Comparison of ENCODE assay signal across 24 mouse cellular contexts in the genomic region with DNA sequence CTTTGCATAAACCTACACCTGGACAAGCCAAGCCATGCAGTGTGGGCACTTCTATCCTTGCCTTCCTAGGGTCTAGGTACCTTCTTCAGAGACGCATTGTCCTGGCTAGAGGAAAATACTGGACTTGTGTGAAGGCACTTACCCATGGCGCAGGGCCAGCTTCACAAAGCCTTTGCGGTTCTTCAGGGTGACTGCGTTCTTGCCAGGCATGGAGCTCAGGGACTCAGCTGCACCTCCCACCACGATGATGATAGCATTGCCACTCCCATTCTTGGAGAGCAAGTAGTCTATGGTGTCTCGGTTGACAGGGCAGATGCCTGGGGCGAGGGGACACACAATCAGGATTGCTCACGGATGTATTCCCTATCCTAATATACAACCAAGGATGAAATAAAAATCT. TPM values are rescaled to one million over a fixed set of nuclear protein-coding genes. Genes with fewer than 3 reads are reported as not detected.
DNase-seq lines count a peak whose midpoint lies in the region; ATAC-seq and TF ChIP-seq lines count a peak whose summit lies in the region.
"Had no signal": no experiment of that assay in that cellular context is flagged by ENCODE, and none has a peak within 500 bp of the region (broad histone marks: within the 10 kb centered on the region; RNA-seq: fewer than 3 reads in every experiment).

No protein-coding gene starts in this region.

- ATAC-seq in liver, embryonic 12.5 days: no peak
- ATAC-seq: forebrain, embryonic 14.5 days; forebrain, embryonic 16.5 days had no signal

- H3K79me2 ChIP-seq in heart, adult 2 months (replicated peaks; ENCODE audit: control insufficient read depth, insufficient read depth, low read length): no peaks in the 10 kb centered on the region
- H3K79me2 ChIP-seq in liver, adult 2 months (ENCODE audit: control insufficient read depth, insufficient read depth, low read length): no peaks in the 10 kb centered on the region

- TF ChIP-seq CTCF in heart, adult 2 months (IDR thresholded peaks at IDR 0.05): no peak
- no peak for TF ChIP-seq CTCF in liver, adult 2 months (IDR thresholded peaks at IDR 0.05; ENCODE audit: low read depth, low read length)
- TF ChIP-seq CTCF in small intestine, adult 2 months (IDR thresholded peaks at IDR 0.05; ENCODE audit: extremely low read depth, insufficient read length, insufficient replicate concordance, low read depth, low read length): no peak

- H3K27me3 ChIP-seq in heart, adult 2 months (ENCODE audit: control insufficient read depth, insufficient read depth, low read length): no peaks in the 10 kb centered on the region
- no peaks in the 10 kb centered on the region for H3K27me3 ChIP-seq in liver, adult 2 months (ENCODE audit: control insufficient read depth, insufficient read depth, low read length)
- no peaks in the 10 kb centered on the region for H3K27me3 ChIP-seq in liver, embryonic 12.5 days (replicated peaks)
- H3K27me3 ChIP-seq in small intestine, adult 2 months (ENCODE audit: control insufficient read depth, insufficient read depth, low read length): no peaks in the 10 kb centered on the region
- H3K27me3 ChIP-seq: embryonic facial prominence, embryonic 13.5 days; embryonic facial prominence, embryonic 15.5 days; forebrain, embryonic 12.5 days had no signal

- intact Hi-C loops in heart, adult 2 months (cut with DNase I): no loop called here
- intact Hi-C loops in heart, postnatal 36 days (cut with DNase I): no loop called here

- H3K9ac ChIP-seq in heart, adult 2 months (ENCODE audit: low read depth, low read length): no peak overlapping the region
- peak overlapping the region; percentile 23 for H3K9ac ChIP-seq in liver, adult 2 months (ENCODE audit: low read depth, low read length)
- no peak overlapping the region for H3K9ac ChIP-seq in liver, embryonic 12.5 days
- H3K9ac ChIP-seq: embryonic facial prominence, embryonic 13.5 days; embryonic facial prominence, embryonic 15.5 days; forebrain, embryonic 12.5 days had no signal

- H3K4me3 ChIP-seq in heart, adult 2 months: no peak overlapping the region
- no peak overlapping the region for H3K4me3 ChIP-seq in liver, adult 2 months (ENCODE audit: insufficient read depth, low read depth, low read length)
- no peak overlapping the region for H3K4me3 ChIP-seq in liver, embryonic 12.5 days
- no peak overlapping the region for H3K4me3 ChIP-seq in brown adipose tissue, adult 24 weeks (ENCODE audit: insufficient read depth, low read depth, low read length)
- H3K4me3 ChIP-seq in small intestine, adult 2 months (ENCODE audit: low read depth, low read length): no peak overlapping the region
- H3K4me3 ChIP-seq: embryonic facial prominence, embryonic 13.5 days; embryonic facial prominence, embryonic 15.5 days; erythroblast, embryonic 14.5 days; forebrain, embryonic 10.5 days; forebrain, embryonic 12.5 days had no signal

- no peak overlapping the region; the same call in 1 of the 2 replicates for H3K27ac ChIP-seq in heart, adult 2 months
- H3K27ac ChIP-seq in liver, adult 2 months (replicated peaks; ENCODE audit: insufficient read depth, low read depth, low read length): peak overlapping the region; percentile 81
- no peak overlapping the region for H3K27ac ChIP-seq in liver, embryonic 12.5 days
- 0 out of 2 replicates have a peak overlapping the region, but pooled peaks have one; percentile 5 for H3K27ac ChIP-seq in brown adipose tissue, adult 24 weeks (replicated peaks; ENCODE audit: low read depth, low read length)
- peak overlapping the region; percentile 38; the same call in 1 of the 2 replicates for H3K27ac ChIP-seq in small intestine, adult 2 months (ENCODE audit: insufficient read depth, low read depth, low read length)
- H3K27ac ChIP-seq: embryonic facial prominence, embryonic 13.5 days; embryonic facial prominence, embryonic 15.5 days; forebrain, embryonic 10.5 days; forebrain, embryonic 12.5 days had no signal

- 0 out of 2 replicates have a peak, but pooled peaks have one; percentile 23 for TF ChIP-seq POLR2A in heart, adult 2 months (IDR thresholded peaks at IDR 0.05; ENCODE audit: insufficient read depth, low read depth, low read length)
- TF ChIP-seq POLR2A in liver, adult 2 months (IDR thresholded peaks at IDR 0.05; ENCODE audit: extremely low read depth, insufficient read depth, low read length): no peak
- no peak for TF ChIP-seq POLR2A in small intestine, adult 2 months (IDR thresholded peaks at IDR 0.05; ENCODE audit: low read depth, low read length)

- H3K36me3 ChIP-seq in heart, adult 2 months (ENCODE audit: control insufficient read depth, insufficient read depth, low read length): peaks cover 6% of the 10 kb centered on the region
- H3K36me3 ChIP-seq in liver, adult 2 months (ENCODE audit: control insufficient read depth, insufficient read depth, low read length): peaks cover 31% of the 10 kb centered on the region
- no peaks in the 10 kb centered on the region for H3K36me3 ChIP-seq in liver, embryonic 12.5 days
- peaks cover 39% of the 10 kb centered on the region for H3K36me3 ChIP-seq in small intestine, adult 2 months (ENCODE audit: control insufficient read depth, insufficient read depth, low read length)
- H3K36me3 ChIP-seq: embryonic facial prominence, embryonic 15.5 days; forebrain, embryonic 10.5 days; forebrain, embryonic 12.5 days had no signal

- DNase-seq in heart, adult 2 months: no peak
- no peak for DNase-seq in heart, postnatal 36 days
- DNase-seq in liver, adult 2 months (ENCODE audit: extremely low read depth, low read depth, low spot score): peak; percentile 44
- no peak for DNase-seq in layer of hippocampus, postnatal 10 days (ENCODE audit: low spot score in 2 of 2)
- DNase-seq in Muller cell, postnatal 12 days (ENCODE audit: inconsistent ontology term): no peak
- DNase-seq: adrenal gland, adult 2 months; adrenal gland, postnatal 10 days; adrenal gland, postnatal 25 days; cerebellum, adult 11-12 months; cerebellum, adult 2 months; cerebellum, adult 9-10 months; cerebellum, postnatal 14 days; cerebellum, postnatal 36 days; embryo, embryonic 11 days had no signal

- H3K4me1 ChIP-seq in heart, adult 2 months (ENCODE audit: control insufficient read depth, insufficient read depth, low read length): peaks cover 15% of the 10 kb centered on the region
- H3K4me1 ChIP-seq in liver, adult 2 months (ENCODE audit: control insufficient read depth, insufficient read depth, low read length): peaks cover 59% of the 10 kb centered on the region
- H3K4me1 ChIP-seq in liver, embryonic 12.5 days: peaks cover 47% of the 10 kb centered on the region
- peaks cover 5% of the 10 kb centered on the region; the same call in 1 of the 2 replicates for H3K4me1 ChIP-seq in brown adipose tissue, adult 24 weeks (ENCODE audit: control insufficient read depth, insufficient read depth, insufficient read length, low read length)
- H3K4me1 ChIP-seq in small intestine, adult 2 months (ENCODE audit: control insufficient read depth, insufficient read depth, insufficient read length, low read length): peaks cover 59% of the 10 kb centered on the region

- no peak overlapping the region for H3K4me2 ChIP-seq in liver, embryonic 12.5 days
- H3K4me2 ChIP-seq: embryonic facial prominence, embryonic 13.5 days; embryonic facial prominence, embryonic 15.5 days; forebrain, embryonic 12.5 days had no signal

- no peaks in the 10 kb centered on the region for H3K9me3 ChIP-seq in liver, embryonic 12.5 days (replicated peaks)
- H3K9me3 ChIP-seq: embryonic facial prominence, embryonic 13.5 days; embryonic facial prominence, embryonic 15.5 days; forebrain, embryonic 10.5 days; forebrain, embryonic 12.5 days had no signal

- 56% methylated on average over 8 of the region's 8 CpGs for WGBS in heart, adult 2 months
- 50% methylated on average over 8 of the region's 8 CpGs for WGBS in liver, adult 2 months
- 70% methylated on average over 8 of the region's 8 CpGs for WGBS in liver, embryonic 12.5 days (ENCODE audit: insufficient replicate concordance)
- 43% methylated on average over 8 of the region's 8 CpGs for WGBS in small intestine, adult 2 months

- TF ChIP-seq EP300 in heart, adult 2 months (IDR thresholded peaks at IDR 0.05; ENCODE audit: insufficient read depth, low read depth, low read length): 0 out of 2 replicates have a peak, but pooled peaks have one; percentile 29

RNA-seq across cellular contexts. Expression of gene Uvrag, which starts 17.1 kb away (rescaled TPM):
- total RNA-seq in heart, adult 2 months (2021): 10 to 100 TPM; 21.0 to 22.1 TPM
- 5.9 and 9.1 TPM in 2 replicates for polyA plus RNA-seq in heart, adult 2 months (2012; rRNA removed)
- total RNA-seq in heart, postnatal 36 days (2021): 10 to 100 TPM; 21.6 to 28.6 TPM
- 18.3 and 19.9 TPM in 2 replicates for total RNA-seq in liver, adult 2 months (2014; rRNA removed)
- 11.4 and 12.2 TPM in 2 replicates for polyA plus RNA-seq in liver, adult 2 months (2012; rRNA removed)
- 13.5 and 15.1 TPM in 2 replicates for polyA plus RNA-seq in liver, embryonic 12.5 days (2016; fragmentation: Nextera tagmentation; extraction: Ambion mirVana)
- polyA plus RNA-seq in brown adipose tissue, adult 24 weeks (2012; ENCODE audit: insufficient read depth, insufficient read length, missing spikeins): 11.5 and 12.4 TPM in 2 replicates
- polyA plus RNA-seq in small intestine, adult 2 months (2012; rRNA removed): 14.8 and 28.2 TPM in 2 replicates
- total RNA-seq in layer of hippocampus, postnatal 10 days (2021): 10 to 100 TPM; 37.6 to 41.0 TPM

RNA-seq across cellular contexts. Expression of gene Dgat2, which starts 24.5 kb away (rescaled TPM):
- 100 to 1,000 TPM; 309 to 376 TPM for total RNA-seq in heart, adult 2 months (2021)
- 347 and 390 TPM in 2 replicates for polyA plus RNA-seq in heart, adult 2 months (2012; rRNA removed)
- total RNA-seq in heart, postnatal 36 days (2021): 100 to 1,000 TPM; 395 to 404 TPM
- 464 and 499 TPM in 2 replicates for total RNA-seq in liver, adult 2 months (2014; rRNA removed)
- 610 and 703 TPM in 2 replicates for polyA plus RNA-seq in liver, adult 2 months (2012; rRNA removed)
- polyA plus RNA-seq in liver, embryonic 12.5 days (2016; fragmentation: Nextera tagmentation; extraction: Ambion mirVana): 57.5 and 59.3 TPM in 2 replicates
- 1,082 and 1,581 TPM in 2 replicates for polyA plus RNA-seq in brown adipose tissue, adult 24 weeks (2012; ENCODE audit: insufficient read depth, insufficient read length, missing spikeins)
- polyA plus RNA-seq in small intestine, adult 2 months (2012; rRNA removed): 159 and 234 TPM in 2 replicates
- 10 to 100 TPM; 77.9 to 82.9 TPM for total RNA-seq in layer of hippocampus, postnatal 10 days (2021)

Comparison
In these comparisons a context has a peak if more than half of its experiments do, and no peak if none do; other contexts are left out.
1. H3K27ac ChIP-seq: peak in liver, adult 2 months (single experiment), brown adipose tissue, adult 24 weeks (single experiment) and small intestine, adult 2 months (single experiment); none in heart, adult 2 months (single experiment) and liver, embryonic 12.5 days (single experiment).